Mouse (Mus musculus) stomach, embryonic 14.5 days (tissue): ENCODE results near the gene Trmo. TPM values are rescaled to one million over a fixed set of nuclear protein-coding genes. Genes with fewer than 3 reads are reported as not detected.

Experiments
- ATAC-seq: fragments of 200-750 bp; cut with Nextera tagmentation; 2 replicates; pipeline ENCODE4 v1.8.0; 2017; ENCODE audit warnings: low read depth, moderate TSS enrichment; ENCODE audit not compliant: insufficient number of reproducible peaks, insufficient read depth, low FRiP score
- H3K27ac ChIP-seq: fragments of 300-500 bp; sonication (generic); 2 replicates; pipeline ENCODE4 v1.5.1; 2014; ENCODE audit warnings: mild to moderate bottlenecking, low read length, moderate library complexity, mixed read lengths
- H3K27me3 ChIP-seq: fragments of 300-500 bp; sonication (generic); 2 replicates; pipeline ENCODE4 v1.6.1; 2014; ENCODE audit warnings: low read length, control low read depth, mixed read lengths; ENCODE audit not compliant: control insufficient read depth, insufficient read depth
- H3K36me3 ChIP-seq: fragments of 300-500 bp; sonication (generic); 2 replicates; pipeline ENCODE4 v1.6.1; 2014; ENCODE audit warnings: mild to moderate bottlenecking, control low read depth, low read length, moderate library complexity, mixed read lengths; ENCODE audit not compliant: control insufficient read depth, insufficient read depth
- H3K4me1 ChIP-seq: fragments of 300-500 bp; sonication (generic); 2 replicates; pipeline ENCODE4 v1.6.1; 2014; ENCODE audit warnings: low read length, control low read depth, mixed read lengths; ENCODE audit not compliant: control insufficient read depth, insufficient read depth
- H3K4me2 ChIP-seq: fragments of 300-500 bp; sonication (generic); replicated peaks from 2 replicates; pipeline ENCODE4 v1.6.1; 2014; ENCODE audit warnings: low read depth, low read length, control low read depth
- H3K4me3 ChIP-seq: fragments of 300-500 bp; sonication (generic); 2 replicates; pipeline ENCODE4 v1.5.1; 2014; ENCODE audit warnings: low read depth, low read length, control low read depth
- H3K9ac ChIP-seq: fragments of 300-500 bp; sonication (generic); replicated peaks from 2 replicates; pipeline ENCODE4 v1.6.1; 2014; ENCODE audit warnings: low read depth, mild to moderate bottlenecking, control low read depth, low read length, moderate library complexity, mixed read lengths
- H3K9me3 ChIP-seq: fragments of 300-500 bp; sonication (generic); 2 replicates; pipeline ENCODE4 v1.6.1; 2016; ENCODE audit warnings: low read depth, low read length, control low read depth; ENCODE audit not compliant: control insufficient read depth
- WGBS: fragments of 180-500 bp; shearing (Covaris S2); extraction: QIAGEN DNeasy Blood & Tissue Kit; methylation state at CpG from one replicate; pipeline ENCODE4 v1.1.7; 2014; 5-methylcytosine and 5-hydroxymethylcytosine counted together
- polyA plus RNA-seq: library from polyadenylated mRNA; unstranded; fragments of >200 nt; fragmentation: Nextera tagmentation; extraction: Ambion mirVana; gene quantifications from 2 replicates; pipeline ENCODE4 v1.2.1, GENCODE M21; 2014

Trmo gene
- polyA plus RNA-seq, 1 experiment from 2014 or later, result 8.9 TPM

DNA sequence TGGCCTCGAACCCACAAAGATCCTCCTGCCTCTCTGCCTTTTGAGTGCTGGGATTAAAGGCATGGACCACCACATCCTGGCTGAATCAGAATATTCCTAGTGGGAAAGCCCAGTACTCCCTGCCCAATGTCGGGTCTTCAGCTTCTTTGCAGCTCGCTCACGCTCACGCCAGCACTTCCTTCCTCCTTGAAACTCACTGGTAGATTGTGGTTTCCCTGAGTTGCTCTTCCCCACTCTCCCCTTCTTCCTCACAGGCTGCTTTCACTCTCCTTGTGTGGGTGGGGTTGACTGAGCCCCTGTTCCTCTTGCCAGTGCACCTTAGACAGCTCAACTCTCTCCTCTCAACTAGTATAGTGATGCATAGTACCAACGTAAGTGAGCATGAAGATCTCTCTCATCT lies 22.3 kb upstream of the Trmo start:
- H3K27ac ChIP-seq, result no peak overlapping the region
- no peaks in the 10 kb centered on the region for H3K36me3 ChIP-seq
- no peaks in the 10 kb centered on the region for H3K27me3 ChIP-seq
- H3K9ac ChIP-seq, result no peak overlapping the region
- no peaks in the 10 kb centered on the region for H3K9me3 ChIP-seq
- no peak overlapping the region for H3K4me3 ChIP-seq
- H3K4me1 ChIP-seq, result no peaks in the 10 kb centered on the region
- 87% methylated on average over 6 of the region's 6 CpGs for WGBS
- no peak for ATAC-seq
- H3K4me2 ChIP-seq, result no peak overlapping the region

DNA sequence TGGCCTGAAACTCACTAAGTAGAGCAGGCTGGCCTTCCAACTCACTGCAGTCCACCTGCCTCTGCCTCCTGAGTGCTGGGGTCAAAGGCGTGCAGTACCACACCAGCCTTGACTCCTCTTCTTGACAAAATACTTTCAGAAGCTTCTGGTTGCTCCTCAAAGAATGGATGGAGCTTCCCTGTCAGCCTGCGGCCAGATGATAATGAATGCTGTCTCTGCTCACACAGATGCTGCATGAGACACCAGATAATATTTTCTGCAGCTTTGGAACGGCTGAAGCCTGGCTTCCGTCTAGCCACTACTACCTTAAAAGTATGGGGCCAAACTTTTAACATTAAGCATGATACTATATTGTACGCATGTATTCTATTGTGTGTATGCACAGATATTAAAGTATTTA lies 21.4 kb upstream of the Trmo start:
- no peaks in the 10 kb centered on the region for H3K9me3 ChIP-seq
- no peaks in the 10 kb centered on the region for H3K4me1 ChIP-seq
- H3K4me2 ChIP-seq, result no peak overlapping the region
- ATAC-seq, result no peak
- no peaks in the 10 kb centered on the region for H3K27me3 ChIP-seq
- H3K4me3 ChIP-seq, result no peak overlapping the region
- H3K9ac ChIP-seq, result no peak overlapping the region
- H3K36me3 ChIP-seq, result no peaks in the 10 kb centered on the region
- H3K27ac ChIP-seq, result no peak overlapping the region
- 89% methylated on average over 5 of the region's 5 CpGs for WGBS

DNA sequence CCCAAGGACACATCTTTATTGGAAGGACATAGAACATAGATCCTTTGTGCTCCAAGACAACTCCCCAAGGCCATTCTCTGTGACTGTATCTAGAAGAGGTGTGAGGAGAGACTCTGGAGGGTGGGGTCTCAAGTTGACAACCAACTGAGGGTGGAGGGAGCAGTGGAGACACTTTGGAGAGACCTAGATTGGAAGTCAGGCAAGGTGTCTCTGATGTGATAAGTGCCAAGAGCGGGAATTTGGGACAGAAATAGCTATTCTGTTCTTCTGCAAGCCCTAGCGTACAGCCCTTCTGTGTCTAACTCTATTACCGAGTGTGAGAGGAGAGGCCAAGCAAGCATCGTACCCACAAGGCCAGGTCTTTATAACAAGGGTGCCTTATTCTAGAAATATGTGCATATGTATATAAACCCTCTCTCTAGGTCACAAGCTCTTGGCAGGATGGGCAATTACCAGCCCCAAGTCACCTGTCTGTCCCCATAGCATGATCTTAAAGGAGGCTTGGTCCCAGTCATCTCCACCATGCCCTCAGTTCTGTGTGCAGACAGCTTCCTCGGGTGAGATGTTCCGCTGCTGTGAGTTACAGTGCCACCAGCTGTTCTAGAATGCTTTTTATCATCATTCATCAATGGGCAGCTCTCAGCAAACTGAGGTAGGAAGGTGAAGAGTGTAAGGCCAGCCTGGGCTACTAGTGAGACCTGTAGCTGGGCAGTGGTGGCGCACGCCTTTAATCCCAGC lies 17.9 kb upstream of the Trmo start:
- 89% methylated on average over 8 of the region's 8 CpGs for WGBS

DNA sequence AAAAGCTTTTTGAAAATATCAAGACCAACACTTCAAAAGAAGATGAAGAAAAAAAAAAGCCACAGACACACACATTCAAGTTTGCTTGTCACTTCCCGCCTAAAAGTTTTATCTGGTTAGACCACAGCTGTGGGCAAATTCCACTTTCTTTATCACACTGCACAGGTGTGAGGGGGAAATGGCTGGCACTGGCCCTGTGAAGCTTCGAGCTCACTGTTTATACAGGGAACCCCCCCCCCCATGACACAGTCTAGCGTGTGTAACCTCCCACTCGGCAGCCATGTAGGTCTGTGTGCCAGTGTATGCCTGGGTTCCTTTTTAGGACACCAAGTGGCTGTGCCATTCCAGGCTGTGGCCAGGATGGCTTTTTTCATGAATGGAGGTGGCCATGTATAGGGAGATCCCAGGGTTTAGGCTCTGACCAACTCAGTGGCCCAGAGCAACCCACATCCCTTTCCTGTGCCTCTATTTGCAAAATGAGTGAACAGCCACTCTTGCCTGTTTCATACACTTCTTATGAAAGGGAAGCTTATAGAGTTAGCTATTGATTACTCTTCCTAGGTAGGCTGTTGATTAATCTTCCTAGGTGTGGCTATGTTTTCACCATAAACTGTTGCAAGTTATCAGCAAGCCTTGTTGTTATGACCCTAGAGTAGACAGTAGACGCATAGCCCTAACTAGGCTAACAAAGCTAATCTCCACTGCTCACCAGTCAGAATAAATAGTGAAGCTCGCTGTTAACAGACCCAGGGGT lies 15.0 kb upstream of the Trmo start:
- Histone ChIP-seq H3K4me3 (no peak overlapping the region), H3K4me1 (no peaks in the 10 kb centered on the region), H3K36me3 (no peaks in the 10 kb centered on the region), H3K4me2 (no peak overlapping the region), H3K9ac (no peak overlapping the region), H3K9me3 (no peaks in the 10 kb centered on the region), H3K27ac (no peak overlapping the region), H3K27me3 (no peaks in the 10 kb centered on the region)
- ATAC-seq, result no peak
- WGBS, result 63% methylated on average over 6 of the region's 6 CpGs

More for the DNA sequence above, 17.9 kb upstream of the Trmo start:
- Histone ChIP-seq H3K9ac (no peak overlapping the region), H3K4me3 (no peak overlapping the region), H3K9me3 (no peaks in the 10 kb centered on the region), H3K36me3 (no peaks in the 10 kb centered on the region), H3K4me2 (no peak overlapping the region), H3K27me3 (no peaks in the 10 kb centered on the region), H3K4me1 (no peaks in the 10 kb centered on the region), H3K27ac (no peak overlapping the region)
- peak; percentile 69; the same call in 1 of the 2 replicates for ATAC-seq

DNA sequence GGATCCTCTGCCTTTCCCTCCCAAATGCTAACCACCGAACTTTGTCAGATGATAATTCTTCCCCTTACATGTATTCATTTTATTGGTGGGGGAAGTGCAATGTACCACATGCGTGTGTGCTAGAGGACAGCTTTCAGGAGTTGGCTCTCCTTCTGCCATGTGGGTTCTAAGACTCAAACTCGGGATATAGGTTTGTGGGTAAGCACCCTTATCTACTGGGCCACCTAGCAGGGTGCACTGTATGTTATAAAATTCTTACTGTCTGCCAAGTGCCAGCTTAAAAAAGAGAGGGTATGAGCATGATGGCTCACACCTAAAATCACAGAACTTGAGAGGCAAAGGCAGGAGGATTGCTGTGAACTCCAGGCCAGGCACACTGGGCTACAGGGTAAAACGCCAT lies 9.6 kb upstream of the Trmo start:
- Histone ChIP-seq H3K9me3 (no peaks in the 10 kb centered on the region), H3K9ac (no peak overlapping the region), H3K4me3 (no peak overlapping the region), H3K27me3 (no peaks in the 10 kb centered on the region), H3K4me2 (no peak overlapping the region), H3K36me3 (no peaks in the 10 kb centered on the region), H3K27ac (no peak overlapping the region), H3K4me1 (no peaks in the 10 kb centered on the region)
- 82% methylated on average over 4 of the region's 4 CpGs for WGBS
- no peak for ATAC-seq

DNA sequence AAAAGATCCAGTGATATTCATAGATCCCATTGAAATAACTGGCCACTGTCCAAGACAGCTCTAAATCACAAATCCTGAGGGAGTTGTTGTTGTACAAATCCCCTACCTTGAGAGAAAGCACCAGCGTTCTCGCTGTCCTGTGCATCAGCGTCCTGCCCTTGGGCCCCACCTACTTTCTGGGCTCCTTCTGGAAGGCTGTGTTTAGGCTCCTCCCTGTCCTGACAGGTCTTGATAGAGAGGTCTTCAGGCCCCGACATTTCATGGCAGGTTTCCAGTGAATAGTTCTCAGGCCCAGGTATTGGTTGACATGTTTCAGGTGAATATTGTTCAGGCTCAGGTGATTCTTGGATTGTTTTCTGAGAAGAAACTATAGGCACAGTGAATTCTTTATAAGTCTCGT lies 6.5 kb upstream of the Trmo start:
- H3K27ac ChIP-seq, result no peak overlapping the region
- WGBS, result 22% methylated on average over 5 of the region's 5 CpGs

DNA sequence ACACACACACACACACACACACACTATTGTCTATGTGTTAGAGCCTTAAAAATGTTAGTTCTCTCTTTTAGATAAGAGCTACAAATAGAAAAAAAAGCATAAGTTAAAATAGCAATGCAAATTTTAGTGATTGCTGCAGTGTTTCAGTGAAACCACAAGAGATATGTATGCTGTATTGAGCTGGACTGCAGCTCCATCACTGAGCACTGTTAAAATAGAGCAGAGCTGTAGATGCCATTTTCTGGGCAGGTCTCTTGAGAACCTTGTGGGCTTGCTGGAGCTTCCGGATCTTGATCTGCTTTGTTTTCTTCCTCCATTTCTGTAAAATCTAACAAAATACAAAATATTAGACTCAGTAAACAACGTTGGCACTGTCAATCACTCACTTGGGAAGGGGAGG lies 5.2 kb upstream of the Trmo start:
- H3K36me3 ChIP-seq, result no peaks in the 10 kb centered on the region
- no peak for ATAC-seq
- 81% methylated on average over 2 of the region's 2 CpGs for WGBS

More for the DNA sequence above, 6.5 kb upstream of the Trmo start:
- no peak overlapping the region for H3K9ac ChIP-seq
- no peaks in the 10 kb centered on the region for H3K36me3 ChIP-seq
- no peaks in the 10 kb centered on the region for H3K9me3 ChIP-seq
- no peak for ATAC-seq
- H3K27me3 ChIP-seq, result no peaks in the 10 kb centered on the region
- H3K4me3 ChIP-seq, result no peak overlapping the region
- no peaks in the 10 kb centered on the region for H3K4me1 ChIP-seq
- H3K4me2 ChIP-seq, result no peak overlapping the region

DNA sequence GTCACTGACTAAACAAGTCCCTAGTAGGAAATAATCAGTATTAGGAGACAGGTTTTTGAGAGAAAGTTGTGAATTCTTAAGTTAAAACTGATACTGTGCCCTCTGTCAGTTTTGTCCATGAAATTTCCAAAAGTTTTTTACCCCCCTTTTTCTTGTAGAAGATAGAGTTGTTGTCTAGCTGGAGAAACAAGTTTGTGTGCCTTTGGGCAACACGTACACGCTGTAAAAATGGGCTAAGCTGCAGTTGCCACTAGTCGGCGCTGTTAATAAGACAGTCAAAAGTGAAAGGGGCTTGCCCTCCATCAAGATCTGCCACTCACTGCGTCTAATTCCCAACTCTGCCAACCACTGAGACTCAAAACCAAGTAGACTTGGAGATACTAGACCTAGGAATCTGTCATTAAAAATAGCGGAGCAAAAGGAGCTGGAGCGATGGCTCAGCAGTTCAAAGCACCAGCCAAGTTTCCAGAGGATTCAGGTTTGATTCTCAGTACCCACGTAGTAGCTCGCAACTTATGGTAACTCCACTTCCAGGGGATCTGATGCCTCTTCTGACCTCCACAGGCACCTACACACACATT lies 1.2 kb upstream of the Trmo start:
- no peak for ATAC-seq

More for the DNA sequence above, 5.2 kb upstream of the Trmo start:
- Histone ChIP-seq H3K27me3 (no peaks in the 10 kb centered on the region), H3K27ac (no peak overlapping the region), H3K4me1 (no peaks in the 10 kb centered on the region), H3K9me3 (no peaks in the 10 kb centered on the region), H3K4me2 (no peak overlapping the region), H3K4me3 (no peak overlapping the region), H3K9ac (no peak overlapping the region)

More for the DNA sequence above, 1.2 kb upstream of the Trmo start:
- H3K27me3 ChIP-seq, result no peaks in the 10 kb centered on the region
- peaks cover 10% of the 10 kb centered on the region; the same call in 1 of the 2 replicates for H3K36me3 ChIP-seq
- peak overlapping the region; percentile 67 for H3K4me3 ChIP-seq
- no peaks in the 10 kb centered on the region for H3K9me3 ChIP-seq
- peak overlapping the region; percentile 87; the same call in 1 of the 2 replicates for H3K27ac ChIP-seq
- 22% methylated on average over 9 of the region's 9 CpGs for WGBS
- peak overlapping the region; percentile 55 for H3K4me2 ChIP-seq
- H3K4me1 ChIP-seq, result no peaks in the 10 kb centered on the region
- H3K9ac ChIP-seq, result peak overlapping the region; percentile 68; the same call in 1 of the 2 replicates
